Mouse (Mus musculus): ENCODE measurements at regions not wholly inside any gene's neighbourhood (a gene's known extent, or its start where the extent isn't known, plus 50 kb on each side); places are given as distances from the start of the nearest gene placed in this dataset.

GRCm38 (mm10) chr10:24444572-24444971 lies 150.7 kb upstream of the Ccn2 start:
- ATAC-seq: no peak

- no peak for ATAC-seq
Measured at GRCm38 (mm10) chr10:24445036-24445435, 150.2 kb upstream of the Ccn2 start.

GRCm38 (mm10) chr10:24446168-24446567 lies 149.1 kb upstream of the Ccn2 start:
- no peak for ATAC-seq

GRCm38 (mm10) chr10:24447135-24447534 lies 148.1 kb upstream of the Ccn2 start:
- no peak for ATAC-seq

GRCm38 (mm10) chr10:24448001-24448561 lies 147.2 kb upstream of the Ccn2 start:
- no peak for ATAC-seq

- ATAC-seq: no peak
Measured at GRCm38 (mm10) chr10:24453507-24453906, 141.7 kb upstream of the Ccn2 start.

- ATAC-seq: no peak
Measured at GRCm38 (mm10) chr10:24458667-24459066, 136.6 kb upstream of the Ccn2 start.

GRCm38 (mm10) chr10:24463873-24464272 lies 131.4 kb upstream of the Ccn2 start:
- ATAC-seq: no peak

- ATAC-seq: no peak
Measured at GRCm38 (mm10) chr10:24464377-24464776, 130.9 kb upstream of the Ccn2 start.

- ATAC-seq: no peak
Measured at GRCm38 (mm10) chr10:24469741-24470140, 125.5 kb upstream of the Ccn2 start.

GRCm38 (mm10) chr10:24471521-24471920 lies 123.7 kb upstream of the Ccn2 start:
- ATAC-seq: no peak

GRCm38 (mm10) chr10:24476288-24476687 lies 119.0 kb upstream of the Ccn2 start:
- no peak for ATAC-seq

GRCm38 (mm10) chr10:24478535-24478934 lies 116.7 kb upstream of the Ccn2 start:
- no peak for ATAC-seq

GRCm38 (mm10) chr10:24479148-24479547 lies 116.1 kb upstream of the Ccn2 start:
- no peak for ATAC-seq

GRCm38 (mm10) chr10:24481926-24482612 lies 113.2 kb upstream of the Ccn2 start:
- ATAC-seq: peak; percentile 90

- ATAC-seq: no peak
Measured at GRCm38 (mm10) chr10:24483053-24483452, 112.2 kb upstream of the Ccn2 start.

- ATAC-seq: no peak
Measured at GRCm38 (mm10) chr10:24484101-24484660, 111.1 kb upstream of the Ccn2 start.

GRCm38 (mm10) chr10:24485461-24485860 lies 109.8 kb upstream of the Ccn2 start:
- no peak for ATAC-seq

- no peak for ATAC-seq
Measured at GRCm38 (mm10) chr10:24486224-24486623, 109.0 kb upstream of the Ccn2 start.

- no peak for ATAC-seq
Measured at GRCm38 (mm10) chr10:24487915-24488314, 107.3 kb upstream of the Ccn2 start.

- ATAC-seq: no peak
Measured at GRCm38 (mm10) chr10:24490432-24490831, 104.8 kb upstream of the Ccn2 start.

- no peak for ATAC-seq
Measured at GRCm38 (mm10) chr10:24491848-24492247, 103.4 kb upstream of the Ccn2 start.

GRCm38 (mm10) chr10:24493392-24493791 lies 101.8 kb upstream of the Ccn2 start:
- ATAC-seq: no peak

- ATAC-seq: no peak
Measured at GRCm38 (mm10) chr10:24493936-24494335, 101.3 kb upstream of the Ccn2 start.
